Mouse (Mus musculus) heart, postnatal 0 days (tissue): Measurements from ENCODE around the gene Ica1l.

Experiments
- CTCF ChIP-seq: IDR thresholded peaks from 2 replicates; pipeline ENCODE4 v1.5.1; 2016; ENCODE audit warnings: antibody characterized with exemption, control low read depth, low read depth
- EP300 ChIP-seq: IDR thresholded peaks from 2 replicates; pipeline ENCODE4 v1.6.1; 2016; ENCODE audit warnings: antibody characterized with exemption, low read depth

DNA sequence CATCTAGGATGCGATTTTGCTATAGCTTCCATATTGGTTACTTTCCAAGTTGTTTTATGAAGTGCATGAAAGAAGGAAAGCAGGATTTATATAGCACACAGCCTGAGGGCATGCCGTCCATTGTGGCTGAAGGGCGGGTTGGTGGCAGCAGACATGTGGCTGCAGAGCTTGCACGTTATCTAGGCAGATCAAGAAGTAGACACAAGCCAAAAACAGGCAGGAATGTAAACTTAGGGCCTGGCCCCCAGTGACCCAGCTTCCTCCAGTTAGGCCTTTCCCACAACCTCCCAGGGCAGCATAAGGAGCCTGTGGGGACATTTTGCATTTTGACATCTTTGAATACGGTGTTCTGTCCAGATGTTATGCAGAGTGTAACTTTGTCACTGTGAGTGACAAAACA lies 99.2 kb downstream of the Ica1l start:
- no peak for TF ChIP-seq CTCF
- no peak for TF ChIP-seq EP300
